Comparison of ENCODE assay signal across 13 mouse cellular contexts in the genomic region with DNA sequence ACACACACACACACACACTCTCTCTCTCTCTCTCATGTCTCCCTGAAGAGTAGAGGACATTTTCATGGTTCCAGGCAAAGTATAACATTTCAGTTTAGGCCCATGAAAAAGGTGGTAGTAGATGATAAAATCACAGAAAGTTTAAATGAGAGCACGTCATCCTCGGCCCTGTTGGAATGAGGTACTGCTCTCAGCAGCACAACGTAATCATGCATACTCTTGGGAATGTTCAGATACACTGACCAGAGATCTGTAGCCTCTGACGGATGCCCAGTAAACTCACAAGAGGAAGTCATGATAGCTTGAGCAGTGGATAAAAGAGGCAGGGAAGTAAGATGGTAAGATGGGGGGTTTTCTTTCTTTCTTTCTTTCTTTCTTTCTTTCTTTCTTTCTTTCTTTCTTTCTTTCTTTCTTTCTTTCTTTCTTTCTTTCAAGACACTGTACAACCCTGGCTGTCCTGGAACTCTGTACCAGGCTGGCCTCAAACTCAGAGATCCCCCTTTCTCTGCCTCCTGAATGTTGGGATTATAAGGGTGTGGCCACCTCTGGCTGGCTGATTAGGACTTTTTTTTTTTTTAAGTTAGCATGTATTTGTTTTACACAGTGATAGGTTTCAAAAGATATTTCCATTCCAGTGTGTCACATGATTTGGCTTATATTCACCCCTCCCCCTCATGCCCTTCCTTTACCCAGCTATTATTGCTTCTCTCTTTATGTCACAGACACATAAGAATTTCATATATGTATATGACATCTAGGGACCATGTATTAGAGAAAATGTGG.
"Had no signal": no experiment of that assay in that cellular context is flagged by ENCODE, and none has a peak within 500 bp of the region (broad histone marks: within the 10 kb centered on the region; RNA-seq: fewer than 3 reads in every experiment).

No protein-coding gene starts in this region.

- DNase-seq: kidney, adult 8-10 months; kidney, postnatal 25 days; left cerebral cortex, postnatal 4 days; lung, adult 18-20 months; midbrain, embryonic 14.5 days; right cerebral cortex, adult 18-20 months; right cerebral cortex, postnatal 25 days; thymus, postnatal 4 days had no signal

- H3K4me3 ChIP-seq: limb, embryonic 13.5 days; midbrain, embryonic 10.5 days; myocyte; neural tube, embryonic 15.5 days had no signal

- H3K36me3 ChIP-seq: midbrain, embryonic 10.5 days; neural tube, embryonic 15.5 days had no signal

- H3K27ac ChIP-seq: limb, embryonic 13.5 days; midbrain, embryonic 10.5 days; neural tube, embryonic 15.5 days; stomach, postnatal 0 days had no signal

- H3K4me2 ChIP-seq: limb, embryonic 13.5 days; neural tube, embryonic 15.5 days had no signal

- H3K9me3 ChIP-seq: limb, embryonic 13.5 days; midbrain, embryonic 10.5 days; neural tube, embryonic 15.5 days had no signal

- H3K9ac ChIP-seq: limb, embryonic 13.5 days; neural tube, embryonic 15.5 days had no signal

- H3K27me3 ChIP-seq: limb, embryonic 13.5 days; neural tube, embryonic 15.5 days had no signal
